Mouse (Mus musculus) heart, adult 18-20 months (tissue): ENCODE measurements around the gene Muc3. TPM values are rescaled to one million over a fixed set of nuclear protein-coding genes. Genes with fewer than 3 reads are reported as not detected.
A peak's percentile ranks its signal among the peaks of the same experiment; 100 is the strongest.

Experiments used
- DNase-seq, 2 experiments: peaks; one replicate each; pipeline ENCODE4 v3.0.0; 2021 to 2022; ENCODE audit warnings: mixed read lengths in 1 of 2
- total RNA-seq, 2 experiments: library from RNA; stranded (reverse); gene quantifications; 2 replicates each; pipeline ENCODE4 v1.2.3; 2021

Gene Muc3
- total RNA-seq, 2 experiments from 2014 or later = not detected

DNA sequence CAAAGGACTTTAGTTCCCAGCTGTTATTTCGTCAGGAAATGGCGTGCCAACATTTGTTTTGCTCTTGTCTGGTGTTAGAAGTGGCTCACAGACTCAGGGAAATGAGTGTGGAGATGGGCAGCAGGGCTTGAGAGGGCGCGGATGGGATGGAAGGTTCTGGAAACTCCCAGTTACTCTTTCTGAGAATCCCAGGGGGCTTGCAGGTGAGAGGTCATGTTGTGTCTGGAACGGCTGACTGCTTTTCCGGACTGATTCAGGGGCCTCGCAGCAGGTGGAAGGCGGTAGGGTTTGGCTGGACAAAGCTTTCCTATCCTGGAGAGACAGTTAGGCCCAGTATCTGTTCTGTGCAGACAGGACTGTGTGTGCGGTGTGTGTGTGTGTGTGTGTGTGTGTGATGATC lies 55.4 kb downstream of the Muc3 start:
- peak; percentile 68 to 69 for DNase-seq

DNA sequence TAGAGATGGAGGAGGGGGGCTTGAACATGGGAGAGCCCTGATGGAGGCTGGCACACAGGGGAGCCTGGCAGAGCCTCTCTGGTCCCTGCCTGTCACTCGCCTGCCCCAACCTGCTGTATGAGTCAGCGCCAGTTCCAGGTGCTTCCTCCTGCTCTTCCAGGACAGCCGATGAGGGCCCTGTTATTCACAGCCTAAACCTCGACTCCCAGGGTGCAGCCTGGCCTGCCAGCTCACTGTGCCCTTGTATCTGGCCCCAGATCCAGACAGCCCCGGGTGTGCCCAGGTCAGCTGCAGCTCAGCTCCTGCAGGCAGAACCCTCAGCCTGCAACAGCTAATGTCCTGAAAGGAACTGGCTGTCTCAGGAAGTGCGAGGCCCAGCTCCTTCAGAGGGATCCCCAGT lies 57.6 kb downstream of the Muc3 start:
- DNase-seq = no peak

DNA sequence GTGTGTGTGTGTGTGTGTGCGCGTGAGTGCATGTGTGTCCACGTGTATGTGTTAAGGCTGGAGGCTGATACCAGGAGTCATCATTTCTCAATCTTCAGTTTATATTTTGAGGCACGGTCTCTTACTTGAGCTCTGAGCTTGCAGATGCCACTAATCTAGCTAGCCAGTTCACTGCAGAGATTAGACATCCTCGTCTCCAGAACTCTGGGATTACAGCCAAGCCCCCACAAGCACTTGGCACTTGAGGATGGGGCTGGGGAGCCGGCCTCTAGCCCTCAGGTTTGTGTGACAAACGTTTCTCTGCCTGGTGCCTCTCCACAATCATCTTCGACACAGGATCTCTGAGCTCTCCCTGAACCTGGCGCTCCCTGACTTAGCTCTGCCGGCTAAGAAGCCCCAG lies 58.3 kb downstream of the Muc3 start:
- no peak for DNase-seq

DNA sequence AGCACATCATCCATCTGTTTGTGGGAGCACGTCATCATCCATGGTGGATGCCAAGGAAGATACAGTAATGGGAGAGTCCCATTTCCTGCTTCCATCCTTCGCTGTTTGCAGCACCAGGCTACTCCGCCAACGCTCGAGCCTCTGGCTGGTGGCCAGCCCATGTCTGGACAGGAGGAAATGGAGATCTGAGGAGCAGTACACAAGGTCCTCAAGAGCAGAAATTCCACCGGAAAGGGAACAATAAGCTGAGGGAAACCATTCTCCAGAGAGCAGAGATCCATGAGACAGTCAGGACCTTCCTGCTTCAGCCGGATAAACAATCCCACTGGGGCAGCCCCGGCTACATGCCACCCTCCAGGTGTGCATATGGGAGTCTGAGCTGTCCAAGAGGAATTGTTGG lies 61.7 kb downstream of the Muc3 start:
- peak; percentile 66 to 84 for DNase-seq

DNA sequence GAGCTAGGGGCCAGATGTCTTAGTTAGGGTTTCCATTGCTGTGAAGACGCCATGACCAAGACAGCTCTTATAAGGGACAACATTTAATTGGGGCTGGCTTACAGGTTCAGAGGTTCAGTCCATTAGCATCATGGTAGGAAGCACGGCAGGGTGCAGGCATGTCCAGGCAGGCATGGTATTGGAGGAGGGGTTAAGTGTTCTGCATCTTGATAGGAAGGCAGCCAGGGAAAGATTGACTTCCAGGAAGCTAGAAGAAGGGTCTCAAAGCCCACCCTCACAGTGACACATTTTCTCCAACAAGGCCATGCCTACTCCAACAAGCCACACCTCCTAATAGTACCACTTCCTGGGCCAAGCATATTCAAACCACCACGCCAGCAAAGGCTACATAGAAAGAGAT lies 63.4 kb downstream of the Muc3 start:
- no peak for DNase-seq

DNA sequence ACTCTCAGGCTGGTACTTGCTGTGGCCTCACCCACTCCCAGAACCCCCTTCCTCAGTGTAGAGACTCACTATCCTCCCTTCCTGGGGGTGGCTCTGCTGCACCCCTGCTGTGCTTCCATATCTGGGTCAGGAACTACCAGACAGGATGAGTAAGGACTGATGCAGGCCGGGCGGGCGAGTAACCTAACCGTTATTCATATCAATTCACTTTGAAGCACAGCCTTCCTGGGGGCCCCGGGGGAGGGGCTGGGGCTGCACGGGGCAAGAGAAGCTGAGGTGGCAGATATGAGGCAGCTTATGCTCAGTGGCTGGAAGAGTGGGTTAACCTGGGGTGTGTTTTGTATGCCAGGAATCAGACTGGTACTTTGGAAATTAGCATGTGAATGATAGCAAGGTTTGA lies 64.1 kb downstream of the Muc3 start:
- DNase-seq = no peak

Other genes starting within 250 kb of the Muc3 start
- gene Ift22, start 241.2 kb downstream of the Muc3 start, total RNA-seq = 10 to 100 TPM in 1 of 2 experiments, 1 to 10 TPM in 1; 8.9 to 10.0 TPM
- gene Fis1, start 196.0 kb downstream of the Muc3 start, total RNA-seq = 100 to 1,000 TPM; 190 to 205 TPM
- 1 to 10 TPM; 5.1 to 8.4 TPM for gene Cldn15, start 182.7 kb downstream of the Muc3 start, total RNA-seq
- 10 to 100 TPM; 33.2 to 35.8 TPM for gene Plod3, start 162.3 kb downstream of the Muc3 start, total RNA-seq
- 10 to 100 TPM; 62.6 to 67.4 TPM for gene Znhit1, start 161.3 kb downstream of the Muc3 start, total RNA-seq
- gene Vgf, start 122.9 kb downstream of the Muc3 start, total RNA-seq = not detected
- gene Ap1s1, start 103.2 kb downstream of the Muc3 start, total RNA-seq = 10 to 100 TPM; 37.5 to 40.2 TPM
- gene Serpine1, start 77.1 kb downstream of the Muc3 start, total RNA-seq = 10 to 100 TPM; 18.4 to 33.2 TPM
- 10 to 100 TPM; 19.0 to 21.5 TPM for gene Trim56, start 33.1 kb downstream of the Muc3 start, total RNA-seq
- under 1 TPM; 0.33 to 0.40 TPM for gene Muc3a, start 63.1 kb upstream of the Muc3 start, total RNA-seq
- 1 to 10 TPM; 1.8 to 2.6 TPM for gene Ache, start 138.2 kb upstream of the Muc3 start, total RNA-seq
- gene Ufsp1, start 145.3 kb upstream of the Muc3 start, total RNA-seq = 10 to 100 TPM in 1 of 2 experiments, 1 to 10 TPM in 1; 8.1 to 10.7 TPM
- 10 to 100 TPM; 44.4 to 55.6 TPM for gene Srrt, start 158.4 kb upstream of the Muc3 start, total RNA-seq
- gene Trip6, start 165.1 kb upstream of the Muc3 start, total RNA-seq = 10 to 100 TPM; 12.0 to 13.3 TPM
- gene Slc12a9, start 184.3 kb upstream of the Muc3 start, total RNA-seq = 1 to 10 TPM; 1.5 to 1.8 TPM
- 10 to 100 TPM; 37.1 to 38.8 TPM for gene Ephb4, start 200.8 kb upstream of the Muc3 start, total RNA-seq